Mouse (Mus musculus): Measurements from ENCODE around the gene Lrrtm4. TPM values are rescaled to one million over a fixed set of nuclear protein-coding genes. Genes with fewer than 3 reads are reported as not detected.

The Lrrtm4 gene
- total RNA-seq, 2 experiments from 2014 or later: 54.0 to 59.1 TPM

GRCm38 (mm10) chr6:80301871-80302270, 283.2 kb downstream of the Lrrtm4 start:
- DNase-seq (ENCODE audit: low spot score in 2 of 2): no peak

- DNase-seq (ENCODE audit: low spot score in 2 of 2): no peak
These were observed 284.9 kb downstream of the Lrrtm4 start for GRCm38 (mm10) chr6:80303568-80303967.

- no peak for DNase-seq (ENCODE audit: low spot score in 2 of 2)
These were observed 309.7 kb downstream of the Lrrtm4 start for GRCm38 (mm10) chr6:80328391-80328790.

GRCm38 (mm10) chr6:80331751-80332150, 313.1 kb downstream of the Lrrtm4 start:
- no peak for DNase-seq (ENCODE audit: low spot score in 2 of 2)

GRCm38 (mm10) chr6:80352307-80352706, 333.6 kb downstream of the Lrrtm4 start:
- no peak for DNase-seq (ENCODE audit: low spot score in 2 of 2)

- DNase-seq (ENCODE audit: low spot score in 2 of 2): no peak
These were observed 338.4 kb downstream of the Lrrtm4 start for GRCm38 (mm10) chr6:80357092-80357491.

- DNase-seq (ENCODE audit: low spot score in 2 of 2): no peak
These were observed 344.9 kb downstream of the Lrrtm4 start for GRCm38 (mm10) chr6:80363593-80363992.

- no peak for DNase-seq (ENCODE audit: low spot score in 2 of 2)
These were observed 347.9 kb downstream of the Lrrtm4 start for GRCm38 (mm10) chr6:80366532-80366931.

GRCm38 (mm10) chr6:80389571-80389970, 370.9 kb downstream of the Lrrtm4 start:
- DNase-seq (ENCODE audit: low spot score in 2 of 2): no peak

GRCm38 (mm10) chr6:80406757-80407156, 388.1 kb downstream of the Lrrtm4 start:
- DNase-seq (ENCODE audit: low spot score in 2 of 2): no peak

- no peak for DNase-seq (ENCODE audit: low spot score in 2 of 2)
These were observed 421.5 kb downstream of the Lrrtm4 start for GRCm38 (mm10) chr6:80440135-80440534.

GRCm38 (mm10) chr6:80470546-80470945, 451.9 kb downstream of the Lrrtm4 start:
- no peak for DNase-seq (ENCODE audit: low spot score in 2 of 2)

- DNase-seq (ENCODE audit: low spot score in 2 of 2): peak; percentile 11 to 37
These were observed 457.5 kb downstream of the Lrrtm4 start for GRCm38 (mm10) chr6:80476153-80476552.

- DNase-seq (ENCODE audit: low spot score in 2 of 2): no peak
These were observed 526.3 kb downstream of the Lrrtm4 start for GRCm38 (mm10) chr6:80545017-80545416.

GRCm38 (mm10) chr6:80549907-80550306, 531.2 kb downstream of the Lrrtm4 start:
- no peak for DNase-seq (ENCODE audit: low spot score in 2 of 2)

GRCm38 (mm10) chr6:80553398-80553797, 534.7 kb downstream of the Lrrtm4 start:
- no peak for DNase-seq (ENCODE audit: low spot score in 2 of 2)

- no peak for DNase-seq (ENCODE audit: low spot score in 2 of 2)
These were observed 536.3 kb downstream of the Lrrtm4 start for GRCm38 (mm10) chr6:80554991-80555390.

GRCm38 (mm10) chr6:80577227-80577626, 558.5 kb downstream of the Lrrtm4 start:
- no peak for DNase-seq (ENCODE audit: low spot score in 2 of 2)

- no peak for DNase-seq (ENCODE audit: low spot score in 2 of 2)
These were observed 563.5 kb downstream of the Lrrtm4 start for GRCm38 (mm10) chr6:80582225-80582624.

- no peak for DNase-seq (ENCODE audit: low spot score in 2 of 2)
These were observed 571.1 kb downstream of the Lrrtm4 start for GRCm38 (mm10) chr6:80589776-80590175.

GRCm38 (mm10) chr6:80619508-80619907, 600.8 kb downstream of the Lrrtm4 start:
- no peak for DNase-seq (ENCODE audit: low spot score in 2 of 2)

GRCm38 (mm10) chr6:80622676-80623334, 604.1 kb downstream of the Lrrtm4 start:
- peak; percentile 58 to 84 for DNase-seq (ENCODE audit: low spot score in 2 of 2)

- no peak for DNase-seq (ENCODE audit: low spot score in 2 of 2)
These were observed 606.8 kb downstream of the Lrrtm4 start for GRCm38 (mm10) chr6:80625509-80625908.

All from layer of hippocampus, postnatal 14 days (tissue).